Mouse (Mus musculus) liver, embryonic 11.5 days (tissue): ENCODE measurements around the gene Tmcc1. TPM values are rescaled to one million over a fixed set of nuclear protein-coding genes. Genes with fewer than 3 reads are reported as not detected.
"Not testable (repeated sequence)": the region's sequence is repeated elsewhere in the genome, so short reads cannot be mapped to it uniquely, and the experiment has no call there.

Source experiments
- ATAC-seq: fragments of 200-750 bp; cut with Nextera tagmentation; replicated peaks from 2 replicates; pipeline ENCODE4 v1.8.0; 2017; ENCODE audit warnings: moderate number of reproducible peaks, mild to moderate bottlenecking, moderate TSS enrichment, moderate library complexity; ENCODE audit not compliant: low FRiP score
- DNase-seq: peaks from one replicate; pipeline ENCODE4 v3.0.0-alpha.2; 2017; ENCODE audit warnings: low spot score
- H3K27ac ChIP-seq: fragments of 300-500 bp; sonication (generic); 2 replicates; pipeline ENCODE4 v1.5.1; 2014; ENCODE audit warnings: mild to moderate bottlenecking, low read depth, low read length, control low read depth
- H3K27me3 ChIP-seq: fragments of 300-500 bp; sonication (generic); replicated peaks from 2 replicates; pipeline ENCODE4 v1.6.1; 2014; ENCODE audit warnings: low read length, mixed read lengths; ENCODE audit not compliant: control insufficient read depth, insufficient read depth
- H3K36me3 ChIP-seq: fragments of 300-500 bp; sonication (generic); 2 replicates; pipeline ENCODE4 v1.6.1; 2014; ENCODE audit warnings: mild to moderate bottlenecking, low read length, moderate library complexity, mixed read lengths; ENCODE audit not compliant: control insufficient read depth, insufficient read depth
- H3K4me1 ChIP-seq: fragments of 300-500 bp; sonication (generic); replicated peaks from 2 replicates; pipeline ENCODE4 v1.6.1; 2014; ENCODE audit warnings: low read length, mixed read lengths; ENCODE audit not compliant: control insufficient read depth, insufficient read depth
- H3K4me2 ChIP-seq: fragments of 300-500 bp; sonication (generic); 2 replicates; pipeline ENCODE4 v1.6.1; 2014; ENCODE audit warnings: mild to moderate bottlenecking, control low read depth, moderate library complexity
- H3K4me3 ChIP-seq: fragments of 300-500 bp; sonication (generic); 2 replicates; pipeline ENCODE4 v1.5.1; 2014; ENCODE audit warnings: low read depth, low read length, control low read depth
- H3K9ac ChIP-seq: fragments of 300-500 bp; sonication (generic); 2 replicates; pipeline ENCODE4 v1.6.1; 2014; ENCODE audit warnings: low read depth, low read length, control low read depth
- H3K9me3 ChIP-seq: fragments of 300-500 bp; sonication (generic); 2 replicates; pipeline ENCODE4 v1.6.1; 2016; ENCODE audit warnings: low read length, inconsistent platforms, mixed read lengths; ENCODE audit not compliant: control insufficient read depth
- WGBS: fragments of 180-500 bp; shearing (Covaris S2); extraction: QIAGEN DNeasy Blood & Tissue Kit; methylation state at CpG from one replicate; pipeline ENCODE4 v1.1.7; 2014; 5-methylcytosine and 5-hydroxymethylcytosine counted together
- polyA plus RNA-seq: library from polyadenylated mRNA; unstranded; fragments of >200 nt; fragmentation: Nextera tagmentation; extraction: Ambion mirVana; gene quantifications from 2 replicates; pipeline ENCODE4 v1.2.1, GENCODE M21; 2014

Gene Tmcc1
- polyA plus RNA-seq, 1 experiment from 2014 or later, result 8.0 TPM

DNA sequence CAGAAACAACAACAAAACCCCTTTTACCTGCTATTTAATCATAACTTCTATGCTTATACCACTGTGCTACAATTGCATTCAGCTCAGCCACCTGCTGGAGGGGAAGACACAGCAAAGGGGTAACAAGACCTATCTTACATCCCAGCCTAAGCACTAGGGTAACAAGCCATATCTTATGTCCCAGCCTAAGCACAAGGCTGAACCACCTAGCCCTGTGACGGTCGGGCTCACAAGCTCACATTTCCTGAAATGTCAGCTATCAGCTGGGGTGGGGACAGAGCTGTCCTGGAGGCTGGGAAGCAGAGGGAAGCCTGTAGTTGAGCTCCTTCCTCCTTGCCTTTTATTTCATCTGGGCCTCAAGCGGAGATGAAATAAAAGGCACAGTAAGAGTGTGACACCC is 115.7 kb downstream of the Tmcc1 start:
- H3K27me3 ChIP-seq, result no peaks in the 10 kb centered on the region
- H3K4me1 ChIP-seq, result 0 out of 2 replicates have a peak, but pooled peaks cover 4% of the 10 kb centered on the region
- H3K9ac ChIP-seq, result no peak overlapping the region
- H3K36me3 ChIP-seq, result no peaks in the 10 kb centered on the region
- no peak for DNase-seq
- H3K4me3 ChIP-seq, result no peak overlapping the region
- no peak overlapping the region for H3K4me2 ChIP-seq
- WGBS, result 41% methylated on average over 3 of the region's 3 CpGs
- no peak for ATAC-seq
- no peak overlapping the region for H3K27ac ChIP-seq
- no peaks in the 10 kb centered on the region for H3K9me3 ChIP-seq

DNA sequence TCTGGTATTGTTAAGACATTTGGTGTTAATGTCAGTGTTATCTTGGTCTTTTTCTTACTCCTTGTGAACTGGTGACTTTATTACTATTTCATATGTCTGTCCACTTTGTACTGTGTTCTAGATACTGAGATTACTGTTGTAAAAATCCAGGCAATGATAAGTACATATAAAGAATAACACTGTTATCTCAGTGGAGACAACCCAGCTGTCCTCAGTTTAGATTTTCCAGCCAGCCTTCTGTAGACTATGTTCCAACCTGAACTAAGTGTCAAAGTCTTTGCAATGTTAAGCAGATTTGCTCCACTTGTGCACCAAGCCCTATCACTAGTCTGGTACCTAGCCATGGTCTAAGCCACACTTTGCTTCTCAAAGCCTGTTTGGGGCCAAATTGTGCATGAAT is 118.4 kb downstream of the Tmcc1 start:
- no peaks in the 10 kb centered on the region for H3K9me3 ChIP-seq
- no peaks in the 10 kb centered on the region for H3K27me3 ChIP-seq
- DNase-seq, result no peak
- no peaks in the 10 kb centered on the region for H3K36me3 ChIP-seq
- H3K4me3 ChIP-seq, result no peak overlapping the region
- H3K4me2 ChIP-seq, result no peak overlapping the region
- no peak for ATAC-seq
- H3K4me1 ChIP-seq, result 0 out of 2 replicates have a peak, but pooled peaks cover 4% of the 10 kb centered on the region
- H3K9ac ChIP-seq, result no peak overlapping the region
- H3K27ac ChIP-seq, result no peak overlapping the region

DNA sequence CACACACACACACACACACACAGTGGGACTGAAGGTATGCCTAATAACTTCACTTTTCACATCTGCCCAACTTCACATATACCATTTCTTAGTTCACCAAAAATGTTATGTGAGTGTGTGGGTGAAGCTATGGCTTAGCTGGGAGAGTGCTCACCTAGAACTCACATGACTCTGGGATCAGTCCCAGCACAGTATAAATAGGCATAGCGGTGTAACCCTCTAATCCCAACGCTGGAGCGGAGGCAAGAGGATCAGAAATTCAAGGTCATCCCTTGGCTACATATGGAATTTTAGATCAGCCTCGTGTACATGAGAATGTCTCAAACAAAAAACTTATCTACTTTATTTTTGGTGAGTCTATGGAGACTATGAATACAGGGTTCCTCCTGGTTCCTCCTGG is 119.7 kb downstream of the Tmcc1 start:
- no peak for ATAC-seq
- H3K9me3 ChIP-seq, result no peaks in the 10 kb centered on the region
- no peak overlapping the region for H3K27ac ChIP-seq
- no peaks in the 10 kb centered on the region for H3K36me3 ChIP-seq
- DNase-seq, result no peak
- 0 out of 2 replicates have a peak, but pooled peaks cover 4% of the 10 kb centered on the region for H3K4me1 ChIP-seq
- WGBS, result 89% methylated on average over 4 of the region's 4 CpGs
- no peak overlapping the region for H3K9ac ChIP-seq
- H3K4me2 ChIP-seq, result no peak overlapping the region
- H3K4me3 ChIP-seq, result no peak overlapping the region
- H3K27me3 ChIP-seq, result no peaks in the 10 kb centered on the region

DNA sequence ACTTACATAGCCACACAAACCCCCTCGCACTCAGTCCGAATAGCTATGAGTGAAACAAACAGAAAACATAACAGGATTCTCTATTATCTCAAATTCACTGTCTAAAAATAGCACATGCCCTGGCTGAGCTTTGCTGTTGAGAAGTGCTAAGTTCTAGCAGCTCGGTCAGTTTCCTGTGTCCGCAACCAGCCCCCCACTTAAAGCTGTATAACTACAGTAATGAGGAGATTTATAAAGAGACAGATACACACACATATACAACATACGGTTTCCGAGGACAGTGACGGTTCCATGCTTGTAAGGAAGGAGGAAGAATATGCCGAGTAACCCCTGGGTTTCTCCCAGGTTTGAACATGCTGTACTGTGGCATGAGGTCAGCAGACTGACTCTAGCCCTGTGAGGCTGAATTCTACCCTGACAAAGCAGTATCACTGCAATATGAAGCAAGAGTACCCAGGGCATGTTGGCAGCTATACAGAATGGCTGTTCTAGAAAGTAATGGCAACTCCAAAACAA is 120.5 kb downstream of the Tmcc1 start:
- DNase-seq (no peak), ATAC-seq (no peak)
- no peaks in the 10 kb centered on the region for H3K27me3 ChIP-seq
- WGBS, result 45% methylated on average over 8 of the region's 8 CpGs
- no peak overlapping the region for H3K9ac ChIP-seq
- H3K9me3 ChIP-seq, result no peaks in the 10 kb centered on the region
- no peaks in the 10 kb centered on the region for H3K36me3 ChIP-seq
- 0 out of 2 replicates have a peak, but pooled peaks cover 3% of the 10 kb centered on the region for H3K4me1 ChIP-seq
- H3K4me3 ChIP-seq, result no peak overlapping the region
- H3K27ac ChIP-seq, result no peak overlapping the region
- H3K4me2 ChIP-seq, result no peak overlapping the region

DNA sequence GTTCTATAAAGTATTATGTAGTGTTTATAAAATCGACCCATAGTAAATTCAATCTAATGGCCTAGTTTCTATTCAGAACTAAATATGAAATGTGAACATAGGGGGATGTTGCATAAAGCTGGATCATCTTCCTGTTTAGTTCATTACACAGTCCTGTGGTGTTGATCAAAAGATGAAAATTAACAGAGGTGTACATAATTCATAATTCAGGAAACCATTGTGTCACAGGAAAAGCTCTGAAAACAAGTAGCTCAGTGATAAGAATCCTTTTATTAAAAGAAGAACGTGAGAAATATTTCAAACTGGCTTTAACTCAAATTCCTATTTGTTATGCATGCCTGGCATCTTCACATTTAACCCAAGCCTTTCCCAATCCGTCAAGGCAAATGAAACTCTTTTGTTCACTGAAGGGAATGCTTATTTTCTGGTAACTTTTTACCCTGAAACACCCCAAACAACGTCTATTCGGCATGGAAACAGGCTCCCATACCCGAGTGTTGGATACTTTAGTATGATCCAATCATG is 121.0 kb downstream of the Tmcc1 start:
- Histone ChIP-seq H3K27me3 (no peaks in the 10 kb centered on the region), H3K4me2 (no peak overlapping the region), H3K27ac (no peak overlapping the region), H3K36me3 (no peaks in the 10 kb centered on the region), H3K9ac (no peak overlapping the region), H3K4me3 (no peak overlapping the region), H3K4me1 (no peaks in the 10 kb centered on the region), H3K9me3 (no peaks in the 10 kb centered on the region)
- no peak for ATAC-seq
- WGBS, result 71% methylated on average over 6 of the region's 6 CpGs
- no peak for DNase-seq

DNA sequence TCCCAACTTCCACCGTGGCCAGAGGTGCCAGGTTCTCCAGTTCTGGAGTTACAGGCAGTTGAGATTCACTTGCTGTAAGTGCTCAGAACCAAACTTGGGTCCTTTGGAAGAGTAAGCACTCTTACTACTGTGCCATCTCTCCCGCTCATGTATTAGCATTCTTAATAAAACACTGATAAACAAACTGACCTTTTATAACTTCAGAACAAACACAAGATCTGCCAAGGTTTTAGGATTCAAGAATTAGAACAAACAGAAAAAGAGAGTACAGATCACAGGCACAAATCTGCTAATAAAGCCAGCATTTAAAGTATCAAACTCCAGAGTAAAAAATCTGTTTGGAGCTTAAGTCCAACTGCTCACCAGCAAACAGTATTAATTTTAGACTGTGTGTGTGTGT is 121.5 kb downstream of the Tmcc1 start:
- no peak for ATAC-seq
- H3K27ac ChIP-seq, result no peak overlapping the region
- H3K4me3 ChIP-seq, result no peak overlapping the region
- H3K4me1 ChIP-seq, result no peaks in the 10 kb centered on the region
- DNase-seq, result no peak
- H3K9ac ChIP-seq, result no peak overlapping the region
- H3K36me3 ChIP-seq, result no peaks in the 10 kb centered on the region
- 88% methylated on average over 2 of the region's 2 CpGs for WGBS
- H3K27me3 ChIP-seq, result no peaks in the 10 kb centered on the region
- no peaks in the 10 kb centered on the region for H3K9me3 ChIP-seq
- H3K4me2 ChIP-seq, result no peak overlapping the region

DNA sequence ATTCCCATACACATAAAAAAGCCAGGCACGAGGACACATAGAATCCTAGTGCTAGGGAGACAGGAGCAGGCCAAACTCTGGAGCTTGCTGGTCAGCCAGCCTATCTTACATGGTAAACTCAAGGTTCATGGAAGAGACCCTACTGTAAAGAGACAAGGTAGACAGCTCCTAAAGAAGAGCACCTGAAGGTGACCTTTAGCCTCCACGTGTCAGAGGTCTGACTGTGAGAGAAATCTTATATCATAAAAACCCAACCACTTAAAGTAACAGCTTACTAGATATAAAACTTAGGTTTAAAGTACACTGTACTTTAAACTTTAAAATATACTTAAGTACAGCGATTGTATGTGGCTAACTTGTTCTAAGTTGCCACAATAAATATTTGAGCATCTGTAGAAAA is 122.7 kb downstream of the Tmcc1 start:
- Histone ChIP-seq H3K27ac (no peak overlapping the region), H3K9me3 (no peaks in the 10 kb centered on the region), H3K9ac (no peak overlapping the region), H3K4me3 (no peak overlapping the region), H3K36me3 (no peaks in the 10 kb centered on the region), H3K4me1 (no peaks in the 10 kb centered on the region), H3K4me2 (no peak overlapping the region), H3K27me3 (no peaks in the 10 kb centered on the region)
- ATAC-seq (no peak), DNase-seq (no peak)
- 92% methylated on average over 3 of the region's 3 CpGs for WGBS

DNA sequence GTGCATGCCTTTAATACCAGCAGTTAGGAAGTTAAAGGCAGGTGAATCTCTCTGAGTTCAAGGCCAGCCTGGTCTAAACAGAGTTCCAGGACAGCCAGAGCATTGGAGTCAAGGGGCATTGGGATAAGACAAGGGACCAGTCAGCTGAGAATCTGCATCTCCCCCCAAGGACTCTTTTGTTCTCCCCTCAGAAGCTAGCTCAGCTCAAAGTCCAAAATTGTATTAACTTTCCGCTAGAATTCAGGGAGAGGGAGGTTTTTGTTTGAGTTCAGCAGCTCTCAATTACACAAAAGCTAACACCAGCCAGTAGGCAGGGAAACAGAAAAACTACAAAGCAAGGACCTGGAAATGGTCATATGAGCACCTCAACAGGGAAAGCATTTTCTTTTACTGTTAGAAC is 129.8 kb downstream of the Tmcc1 start:
- no peak overlapping the region for H3K4me3 ChIP-seq
- 81% methylated on average over 1 of the region's 1 CpGs for WGBS
- no peaks in the 10 kb centered on the region for H3K4me1 ChIP-seq
- H3K27me3 ChIP-seq, result no peaks in the 10 kb centered on the region
- no peak for DNase-seq
- no peaks in the 10 kb centered on the region for H3K9me3 ChIP-seq
- no peak for ATAC-seq
- no peak overlapping the region for H3K27ac ChIP-seq
- no peak overlapping the region for H3K4me2 ChIP-seq
- H3K36me3 ChIP-seq, result no peaks in the 10 kb centered on the region
- H3K9ac ChIP-seq, result no peak overlapping the region

DNA sequence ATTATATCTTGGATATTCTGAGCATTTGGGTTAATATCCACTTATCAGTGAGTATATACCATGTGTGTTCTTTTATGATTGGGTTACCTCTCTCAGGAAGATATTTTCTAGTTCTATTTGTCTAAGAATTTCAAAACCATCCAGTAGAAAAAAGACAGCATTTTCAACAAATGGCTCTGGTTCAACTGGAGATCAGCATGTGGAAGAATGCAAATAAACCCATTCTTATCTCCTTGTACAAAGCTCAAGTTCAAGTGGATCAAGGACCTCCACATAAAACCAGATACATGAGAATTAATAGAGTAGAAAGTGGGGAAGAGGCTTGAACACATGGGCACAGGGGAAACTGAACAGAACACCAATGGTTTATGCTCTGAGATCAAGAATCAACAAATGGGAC is 133.7 kb downstream of the Tmcc1 start:
- not testable (repeated sequence) for H3K27ac ChIP-seq, H3K36me3 ChIP-seq, H3K4me3 ChIP-seq, DNase-seq, ATAC-seq, H3K27me3 ChIP-seq, H3K9me3 ChIP-seq, H3K4me2 ChIP-seq, H3K9ac ChIP-seq, H3K4me1 ChIP-seq
